ENCODE assay signal across 21 mouse cellular contexts in the genomic region with DNA sequence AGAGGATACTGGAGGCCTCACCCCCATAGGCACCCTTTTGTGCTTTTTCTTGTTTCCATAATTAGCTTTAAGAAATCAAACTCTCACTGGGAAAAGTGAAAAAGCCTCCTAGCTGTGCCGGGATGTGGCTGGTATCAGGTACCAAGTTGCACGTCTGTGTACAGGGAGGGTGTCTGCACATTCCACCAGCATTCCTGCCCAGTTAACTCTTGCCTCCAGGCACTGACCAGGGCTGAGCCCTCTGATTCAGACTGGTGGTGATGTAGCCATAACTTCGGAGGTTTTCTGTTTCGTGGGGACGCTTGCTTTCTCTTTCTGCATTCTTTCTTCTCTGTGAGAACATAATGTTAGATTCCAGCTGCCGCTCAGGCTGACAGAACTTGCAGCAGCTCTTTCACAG. TPM values are rescaled to one million over a fixed set of nuclear protein-coding genes. Genes with fewer than 3 reads are reported as not detected.
DNase-seq lines count a peak whose midpoint lies in the region; ATAC-seq and TF ChIP-seq lines count a peak whose summit lies in the region.
"Had no signal": no experiment of that assay in that cellular context is flagged by ENCODE, and none has a peak within 500 bp of the region (broad histone marks: within the 10 kb centered on the region; RNA-seq: fewer than 3 reads in every experiment).

No protein-coding gene starts in this region.

- no peaks in the 10 kb centered on the region for H3K27me3 ChIP-seq in heart, embryonic 14.5 days (ENCODE audit: control insufficient read depth, insufficient read depth, low read length)
- no peaks in the 10 kb centered on the region for H3K27me3 ChIP-seq in heart, adult 2 months (ENCODE audit: control insufficient read depth, insufficient read depth, low read length)
- no peaks in the 10 kb centered on the region for H3K27me3 ChIP-seq in heart, embryonic 16.5 days (ENCODE audit: control insufficient read depth, insufficient read depth, low read length)
- H3K27me3 ChIP-seq: forebrain, embryonic 15.5 days; limb, embryonic 13.5 days had no signal

- TF ChIP-seq POLR2A in heart, adult 2 months (IDR thresholded peaks at IDR 0.05; ENCODE audit: insufficient read depth, low read depth, low read length): no peak

- peak overlapping the region; percentile 41 to 78; a peak in 3 of 4 replicates for H3K27ac ChIP-seq in heart, embryonic 14.5 days (replicated peaks in 1 of 2; ENCODE audit: control insufficient read depth in 1 of 2, insufficient read depth in 1 of 2, low read depth in 2 of 2, low read length in 2 of 2)
- H3K27ac ChIP-seq in heart, adult 2 months: no peak overlapping the region
- peak overlapping the region; percentile 47 for H3K27ac ChIP-seq in heart, embryonic 16.5 days (ENCODE audit: low read length)
- H3K27ac ChIP-seq: forebrain, embryonic 15.5 days; limb, embryonic 13.5 days had no signal

- no peak for DNase-seq in heart, adult 2 months
- peak; percentile 72 for DNase-seq in 3T3-L1 (ENCODE audit: low read depth, low spot score)
- peak; percentile 8 for DNase-seq in NIH3T3 (ENCODE audit: low read depth)
- no peak for DNase-seq in left cerebral cortex, postnatal 10 days (ENCODE audit: extremely low spot score in 1 of 2, low spot score in 2 of 2)
- no peak for DNase-seq in cerebellum, adult 9-10 months
- DNase-seq: cerebellum, postnatal 14 days; kidney, adult 9 months; right cerebral cortex, postnatal 4 days had no signal

- H3K9ac ChIP-seq in heart, embryonic 14.5 days (ENCODE audit: low read length): peak overlapping the region; percentile 46
- H3K9ac ChIP-seq in heart, adult 2 months (ENCODE audit: low read depth, low read length): no peak overlapping the region
- peak overlapping the region; percentile 35; the same call in 1 of the 2 replicates for H3K9ac ChIP-seq in heart, embryonic 16.5 days (ENCODE audit: low read length)
- H3K9ac ChIP-seq: forebrain, embryonic 15.5 days; limb, embryonic 13.5 days had no signal

- peak overlapping the region; percentile 18 to 25 for H3K4me3 ChIP-seq in heart, embryonic 14.5 days (ENCODE audit: control insufficient read depth in 1 of 2, insufficient read depth in 1 of 2, low read depth in 1 of 2, low read length in 2 of 2)
- no peak overlapping the region for H3K4me3 ChIP-seq in heart, adult 2 months
- peak overlapping the region; percentile 14 for H3K4me3 ChIP-seq in heart, embryonic 16.5 days (ENCODE audit: low read length)
- H3K4me3 ChIP-seq: forebrain, embryonic 15.5 days; limb, embryonic 13.5 days had no signal

- H3K79me2 ChIP-seq in heart, adult 2 months (replicated peaks; ENCODE audit: control insufficient read depth, insufficient read depth, low read length): no peaks in the 10 kb centered on the region

- H3K4me2 ChIP-seq in heart, embryonic 14.5 days (ENCODE audit: low read length): peak overlapping the region; percentile 53
- peak overlapping the region; percentile 57 for H3K4me2 ChIP-seq in heart, embryonic 16.5 days (ENCODE audit: low read depth, low read length)
- H3K4me2 ChIP-seq: forebrain, embryonic 15.5 days; limb, embryonic 13.5 days had no signal

- H3K9me3 ChIP-seq in heart, embryonic 14.5 days (ENCODE audit: control insufficient read depth, low read length): no peaks in the 10 kb centered on the region
- H3K9me3 ChIP-seq in heart, embryonic 16.5 days (replicated peaks; ENCODE audit: control insufficient read depth, low read length): no peaks in the 10 kb centered on the region
- H3K9me3 ChIP-seq: forebrain, embryonic 15.5 days; limb, embryonic 13.5 days had no signal

- no peak for TF ChIP-seq EP300 in heart, adult 2 months (IDR thresholded peaks at IDR 0.05; ENCODE audit: insufficient read depth, low read depth, low read length)

- H3K36me3 ChIP-seq in heart, embryonic 14.5 days (ENCODE audit: control insufficient read depth, insufficient read depth, low read length): no peaks in the 10 kb centered on the region
- no peaks in the 10 kb centered on the region for H3K36me3 ChIP-seq in heart, adult 2 months (ENCODE audit: control insufficient read depth, insufficient read depth, low read length)
- H3K36me3 ChIP-seq in heart, embryonic 16.5 days (ENCODE audit: control insufficient read depth, insufficient read depth): no peaks in the 10 kb centered on the region
- H3K36me3 ChIP-seq: forebrain, embryonic 15.5 days; limb, embryonic 13.5 days had no signal

- no peak for TF ChIP-seq CTCF in heart, adult 2 months (IDR thresholded peaks at IDR 0.05)

- 21% methylated on average over 6 of the region's 6 CpGs for WGBS in heart, embryonic 14.5 days
- 38% methylated on average over 6 of the region's 6 CpGs for WGBS in heart, adult 2 months
- WGBS in heart, embryonic 16.5 days: 34% methylated on average over 6 of the region's 6 CpGs

- intact Hi-C loops in heart, adult 2 months (cut with DNase I): no loop called here
- intact Hi-C loops in left cerebral cortex, postnatal 10 days (cut with DNase I): no loop called here

- no peak for ATAC-seq in heart, embryonic 14.5 days (ENCODE audit: insufficient number of reproducible peaks, insufficient read depth, low FRiP score, low read depth)
- peak; percentile 87 for ATAC-seq in heart, embryonic 16.5 days (replicated peaks; ENCODE audit: extremely low read depth, insufficient read depth, low FRiP score)
- ATAC-seq: forebrain, embryonic 15.5 days; hindbrain, embryonic 16.5 days had no signal

- peaks cover 6 to 10% of the 10 kb centered on the region in 2 experiments for H3K4me1 ChIP-seq in heart, embryonic 14.5 days (ENCODE audit: control insufficient read depth in 2 of 2, insufficient read depth in 2 of 2, low read length in 2 of 2)
- H3K4me1 ChIP-seq in heart, adult 2 months (ENCODE audit: control insufficient read depth, insufficient read depth, low read length): no peaks in the 10 kb centered on the region
- peaks cover 13% of the 10 kb centered on the region for H3K4me1 ChIP-seq in heart, embryonic 16.5 days (ENCODE audit: control insufficient read depth, insufficient read depth, low read length)
- H3K4me1 ChIP-seq: forebrain, embryonic 15.5 days had no signal

RNA-seq across cellular contexts. Expression of gene Upk1b, which starts 7.0 kb away (rescaled TPM):
- 16.4 and 19.4 TPM in 2 replicates for polyA plus RNA-seq in heart, embryonic 14.5 days (2014; fragmentation: Nextera tagmentation; extraction: Ambion mirVana)
- total RNA-seq in heart, adult 2 months (2021): 1 to 10 TPM; 3.2 to 3.8 TPM
- polyA plus RNA-seq in heart, adult 2 months (2012; rRNA removed): 8.4 and 10.2 TPM in 2 replicates
- 16.1 and 18.0 TPM in 2 replicates for polyA plus RNA-seq in heart, embryonic 16.5 days (2015; fragmentation: Nextera tagmentation; extraction: Ambion mirVana)
- under 1 TPM; 0.93 to 0.99 TPM for total RNA-seq in left cerebral cortex, postnatal 10 days (2021)
- total RNA-seq: MEL; monocyte, adult 5-6 weeks had no signal
- polyA plus RNA-seq: CD4-positive, CD25-positive, alpha-beta regulatory T cell, adult 4 months; forebrain, embryonic 15.5 days; neural tube, embryonic 14.5 days had no signal

RNA-seq across cellular contexts. Expression of gene 4930435E12Rik, which starts 35.4 kb away (rescaled TPM):
- not detected in 2 replicates for polyA plus RNA-seq in heart, embryonic 14.5 days (2014; fragmentation: Nextera tagmentation; extraction: Ambion mirVana)
- not detected for total RNA-seq in heart, adult 2 months (2021)
- polyA plus RNA-seq in heart, adult 2 months (2012; rRNA removed): not detected in 2 replicates
- not detected in 2 replicates for polyA plus RNA-seq in heart, embryonic 16.5 days (2015; fragmentation: Nextera tagmentation; extraction: Ambion mirVana)
- total RNA-seq in left cerebral cortex, postnatal 10 days (2021): not detected
- total RNA-seq: adrenal gland, postnatal 4 days; layer of hippocampus, adult 18-20 months; MEL; monocyte, adult 5-6 weeks had no signal
- polyA plus RNA-seq: CD4-positive, CD25-positive, alpha-beta regulatory T cell, adult 4 months; forebrain, embryonic 15.5 days; hindbrain, embryonic 16.5 days; limb, embryonic 13.5 days; liver, embryonic 16.5 days; neural tube, embryonic 14.5 days; thymus, postnatal 0 days had no signal

RNA-seq across cellular contexts. Expression of gene B4galt4, which starts 51.1 kb away (rescaled TPM):
- polyA plus RNA-seq in heart, embryonic 14.5 days (2014; fragmentation: Nextera tagmentation; extraction: Ambion mirVana): 26.2 and 27.4 TPM in 2 replicates
- total RNA-seq in heart, adult 2 months (2021): 10 to 100 TPM in 1 of 2 experiments, 1 to 10 TPM in 1; 8.1 to 13.2 TPM
- 6.4 and 9.6 TPM in 2 replicates for polyA plus RNA-seq in heart, adult 2 months (2012; rRNA removed)
- 22.5 and 22.8 TPM in 2 replicates for polyA plus RNA-seq in heart, embryonic 16.5 days (2015; fragmentation: Nextera tagmentation; extraction: Ambion mirVana)
- total RNA-seq in left cerebral cortex, postnatal 10 days (2021): 10 to 100 TPM; 19.2 to 22.1 TPM
- total RNA-seq: MEL had no signal

Comparison
In these comparisons a context has a peak if more than half of its experiments do, and no peak if none do; other contexts are left out.
1. DNase-seq: peak in 3T3-L1 (single experiment) and NIH3T3 (single experiment); none in heart, adult 2 months (0 of 2), left cerebral cortex, postnatal 10 days (0 of 2) and cerebellum, adult 9-10 months (single experiment).